Mouse (Mus musculus) v-Abl transformed pro-B cells (cell line): ENCODE results near the gene Asxl1.
"Not testable (repeated sequence)": the region's sequence is repeated elsewhere in the genome, so short reads cannot be mapped to it uniquely, and the experiment has no call there.

Experiments used
- in situ Hi-C, 2 experiments: fragments of 400-800 bp; cut with MboI; formaldehyde crosslinking; loops; one replicate each; pipeline ENCODE4 v1.15.1; 2025; ENCODE audit not compliant: unreplicated experiment in 2 of 2

Asxl1 gene

DNA sequence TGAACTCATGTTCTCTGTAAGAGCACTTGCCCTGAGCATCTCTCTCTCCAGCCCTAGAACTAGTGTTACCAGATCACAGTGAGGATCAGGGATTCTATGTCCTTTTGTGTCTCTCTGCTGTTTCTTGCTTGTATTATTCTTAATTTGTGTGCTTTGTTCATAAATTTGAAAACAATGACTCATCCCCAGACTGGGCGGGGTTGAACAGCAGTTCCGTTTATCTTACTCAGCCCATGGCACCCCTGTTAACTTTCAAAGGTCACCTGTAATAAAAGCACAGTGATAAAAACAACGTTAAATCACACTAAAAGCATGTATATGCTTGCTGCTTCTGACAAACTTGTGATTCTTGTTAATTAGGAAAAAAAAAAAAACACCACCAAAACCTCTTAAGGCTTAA is 3.0 kb upstream of the Asxl1 start:
- in situ Hi-C loops, result loop anchor here (10.0 kb wide), 1 partner anchor 98 kb away; the partner anchor contains the start of genes Plagl2 (in 2 of the 2) and Pofut1 (in 2 of the 2)

DNA sequence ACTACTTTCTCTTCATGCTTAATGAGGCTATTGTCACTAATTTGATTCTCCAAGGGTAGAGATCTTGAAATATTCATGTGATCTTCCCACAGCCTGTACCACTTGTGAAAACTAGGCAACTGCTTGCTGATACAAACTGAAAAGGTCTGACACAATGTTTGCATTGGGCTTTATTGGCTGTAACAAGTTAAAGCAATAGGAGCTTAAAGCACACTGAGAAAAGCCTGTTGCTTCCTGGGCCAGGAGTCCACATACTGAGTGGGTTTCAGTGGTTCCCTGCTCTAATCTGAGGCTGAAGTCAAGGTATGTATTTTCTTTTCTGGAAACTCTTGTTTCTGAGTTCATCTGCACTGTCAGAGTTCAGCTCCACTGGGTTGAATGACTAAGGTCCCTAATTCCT is 2.4 kb upstream of the Asxl1 start:
- in situ Hi-C loops, result loop anchor here (10.0 kb wide), 1 partner anchor 98 kb away; the partner anchor contains the start of genes Plagl2 (in 2 of the 2) and Pofut1 (in 2 of the 2)

DNA sequence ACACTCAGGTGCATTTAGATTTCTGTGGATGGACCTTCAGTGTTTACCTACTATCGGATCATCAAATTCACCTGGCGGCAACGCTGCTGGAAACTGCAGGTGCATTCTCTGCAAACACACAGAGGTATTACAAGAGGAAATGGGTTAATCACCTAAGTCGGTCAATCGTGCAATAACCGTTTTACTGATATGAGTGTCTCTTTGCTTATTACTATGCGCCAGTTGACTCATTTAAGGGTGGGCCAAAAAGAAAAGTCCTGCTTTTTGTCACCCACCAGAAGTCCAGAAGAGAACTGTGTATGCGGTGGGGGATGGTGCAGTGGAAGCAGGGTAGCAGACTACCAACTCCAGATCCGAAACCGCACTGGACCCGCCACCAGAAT is 567 bp upstream of the Asxl1 start:
- in situ Hi-C loops, result loop anchor here (10.0 kb wide), 1 partner anchor 100 kb away; the partner anchor contains the start of genes Plagl2 (in 2 of the 2) and Pofut1 (in 2 of the 2)

DNA sequence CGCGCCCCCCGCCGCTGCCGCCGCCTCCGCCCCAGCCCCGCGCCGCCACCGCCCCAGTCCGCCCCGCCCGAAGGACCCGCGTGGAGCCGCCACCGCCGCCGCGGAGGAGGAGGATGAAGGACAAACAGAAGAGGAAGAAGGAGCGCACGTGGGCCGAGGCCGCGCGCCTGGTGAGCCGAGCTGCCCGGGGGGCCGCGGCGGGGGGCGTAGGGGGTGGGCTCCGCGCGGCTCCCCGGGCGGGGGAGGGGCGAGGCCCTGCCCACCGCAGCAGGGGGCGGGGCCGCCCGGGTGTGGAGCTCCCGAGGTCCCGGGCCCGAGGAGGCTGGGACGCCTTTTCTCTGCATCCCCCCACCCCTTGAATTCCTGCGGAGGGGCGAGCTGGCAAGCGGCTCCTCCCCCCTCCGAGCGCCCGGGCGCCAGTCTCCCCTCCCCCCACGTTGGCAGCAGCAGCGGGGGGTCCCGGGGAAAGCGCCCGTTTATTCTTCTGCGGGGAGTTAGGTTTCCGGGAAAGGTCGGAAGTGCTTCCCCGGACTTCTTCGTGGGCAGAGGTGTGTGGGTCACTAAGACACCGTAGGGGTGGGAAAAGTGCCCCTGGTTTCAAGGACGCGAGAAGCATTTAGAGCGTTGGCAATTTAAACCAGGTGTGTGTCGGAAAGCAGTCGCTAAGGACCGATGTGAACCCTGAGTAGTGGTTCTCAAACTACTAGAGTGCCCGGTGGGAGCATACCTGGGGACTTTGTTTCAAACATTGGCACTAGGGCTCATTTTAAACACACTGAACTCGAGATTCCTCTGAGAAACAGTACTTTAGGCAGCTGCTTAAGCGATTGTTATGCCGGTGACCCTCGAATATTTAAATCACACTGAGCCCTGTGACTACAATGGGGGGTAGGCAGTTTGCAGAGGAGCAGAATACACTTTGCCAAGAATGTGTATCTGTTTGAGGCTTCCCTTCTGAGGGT is 873 bp downstream of the Asxl1 start:
- in situ Hi-C loops, result loop anchor here (10.0 kb wide), 1 partner anchor 102 kb away; the partner anchor contains the start of genes Plagl2 (in 2 of the 2) and Pofut1 (in 2 of the 2)

DNA sequence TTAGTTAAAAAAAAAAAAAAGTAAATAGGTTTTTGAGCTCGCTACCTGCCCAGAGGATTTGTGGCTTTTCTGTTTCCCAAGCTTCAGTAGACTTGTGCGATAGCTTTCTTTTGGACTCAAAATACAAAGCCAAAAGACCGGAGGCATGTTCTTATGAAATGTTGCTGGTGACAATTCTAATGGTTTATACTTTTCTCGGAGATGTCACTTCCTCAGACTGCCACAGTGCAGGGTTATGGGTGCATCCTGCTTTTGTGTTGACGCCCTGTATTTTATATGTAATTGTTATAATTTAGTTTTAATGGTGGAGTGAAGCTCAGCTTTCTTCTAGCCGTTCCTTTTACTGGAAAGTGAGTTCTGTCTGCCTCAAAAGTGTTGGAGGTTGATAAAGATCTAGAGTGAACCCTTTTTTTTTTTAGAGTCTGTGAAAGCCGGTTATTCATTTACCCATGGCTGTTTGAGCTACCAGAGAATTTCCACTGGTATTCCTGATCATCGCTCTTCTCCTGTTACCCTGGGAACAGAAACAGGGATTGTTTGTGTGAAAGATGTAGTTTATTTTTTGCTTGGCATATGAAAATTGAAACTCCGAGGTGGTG is 1.7 kb downstream of the Asxl1 start:
- in situ Hi-C loops, result loop anchor here (10.0 kb wide), 1 partner anchor 102 kb away; the partner anchor contains the start of genes Plagl2 (in 2 of the 2) and Pofut1 (in 2 of the 2)

DNA sequence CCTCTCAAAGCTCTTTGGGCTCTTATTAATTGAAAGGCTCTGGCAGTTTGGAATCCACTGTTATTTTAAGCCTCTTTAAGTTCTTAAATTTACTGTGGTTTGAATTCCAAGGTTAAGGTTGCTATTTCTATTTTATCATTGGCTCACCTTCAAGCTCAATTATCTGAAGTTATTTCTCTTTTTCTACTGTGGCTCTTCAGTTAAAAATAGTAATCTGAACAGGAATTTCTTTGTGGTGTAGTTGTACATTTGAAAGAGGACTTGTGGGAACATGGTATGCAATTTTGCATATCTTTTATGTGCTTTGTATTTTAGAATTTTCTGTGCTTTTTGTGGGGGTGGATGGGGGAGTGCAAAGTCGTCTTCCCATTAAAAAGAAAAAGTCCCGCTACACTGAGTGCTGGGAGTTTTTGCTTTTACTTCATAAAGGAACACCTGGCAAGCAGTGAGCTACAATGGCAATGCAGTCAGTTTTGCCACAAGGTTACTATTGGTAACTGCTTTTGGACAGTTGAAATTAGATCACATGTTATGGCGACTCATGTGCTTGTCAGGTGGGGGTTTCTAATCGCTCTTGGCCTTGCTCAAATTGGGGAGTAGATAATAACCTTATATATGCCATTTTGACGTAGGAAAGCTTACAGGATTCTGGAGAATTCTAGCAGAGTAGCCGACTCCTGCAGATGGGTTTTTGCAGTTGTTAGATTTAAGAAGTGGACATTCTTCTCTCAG is 2.6 kb downstream of the Asxl1 start:
- in situ Hi-C loops, result loop anchor here (10.0 kb wide), 1 partner anchor 103 kb away; the partner anchor contains the start of genes Plagl2 (in 2 of the 2) and Pofut1 (in 2 of the 2)

DNA sequence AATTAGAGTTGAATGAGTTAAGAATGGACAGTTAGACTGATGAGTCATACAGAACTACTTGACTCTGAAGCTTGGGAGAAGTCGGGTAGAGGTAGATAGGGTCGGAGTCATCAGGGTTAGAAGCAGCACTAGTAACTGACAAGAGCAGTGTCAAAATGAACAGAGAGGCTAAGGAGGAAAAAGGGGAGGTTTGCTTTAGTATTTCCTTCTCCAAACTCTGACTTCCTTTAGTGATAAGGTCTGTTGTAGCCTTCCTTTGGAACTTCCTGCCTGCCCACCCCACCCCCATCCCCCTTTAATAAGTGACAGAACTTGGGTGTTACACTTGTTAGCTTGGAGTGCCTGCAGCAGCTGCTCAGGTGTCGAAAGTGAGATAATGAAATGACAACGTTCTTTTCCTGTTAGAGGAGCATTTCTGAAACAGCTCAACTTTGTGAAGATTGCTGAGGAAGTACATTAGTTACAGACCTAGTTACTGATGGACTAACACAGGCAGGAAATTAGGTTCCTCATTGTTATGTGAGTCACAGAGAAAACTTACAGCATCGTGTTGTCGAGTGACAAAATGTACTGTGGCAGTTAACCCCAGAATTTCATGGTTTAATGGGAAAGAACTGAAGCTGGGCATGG is 5.0 kb downstream of the Asxl1 start:
- in situ Hi-C loops, result no loop called here

DNA sequence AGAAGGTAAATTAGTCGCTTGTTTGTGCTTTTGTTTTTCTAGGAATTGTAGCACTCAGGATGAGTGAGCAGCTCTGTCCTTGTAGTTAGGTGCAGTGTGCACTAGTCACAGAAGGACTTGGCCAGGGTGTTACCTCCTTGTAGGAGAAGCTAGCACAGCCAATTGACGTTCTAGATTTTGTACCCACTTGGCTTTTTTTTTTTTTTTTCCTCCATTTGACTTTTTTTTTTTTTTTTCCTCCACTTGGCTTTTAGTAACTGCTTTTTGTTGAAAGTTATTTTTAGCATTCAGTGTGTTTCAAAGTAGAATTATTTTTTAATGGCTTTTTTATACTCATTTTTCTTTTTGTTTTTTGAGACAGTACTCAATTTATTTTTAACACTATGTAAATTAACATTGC is 9.0 kb downstream of the Asxl1 start:
- in situ Hi-C loops, result no loop called here

DNA sequence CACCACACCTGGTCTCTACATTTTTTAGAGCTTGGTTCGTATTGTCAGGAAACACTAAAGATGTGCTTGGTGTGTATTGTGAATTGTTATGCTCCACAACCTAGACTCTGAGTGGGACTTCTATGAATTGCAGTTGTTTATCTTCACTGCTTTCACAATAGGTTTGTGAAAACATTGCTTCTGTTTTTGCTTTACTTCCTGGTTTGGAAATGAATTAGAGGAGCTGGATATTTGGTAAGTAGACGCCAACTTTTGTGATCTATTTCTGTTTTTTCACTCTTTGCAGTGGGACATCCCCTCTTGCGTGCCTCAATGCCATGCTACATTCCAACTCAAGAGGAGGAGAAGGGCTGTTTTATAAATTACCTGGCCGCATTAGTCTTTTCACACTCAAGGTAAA is 11.2 kb downstream of the Asxl1 start:
- in situ Hi-C loops, result no loop called here

DNA sequence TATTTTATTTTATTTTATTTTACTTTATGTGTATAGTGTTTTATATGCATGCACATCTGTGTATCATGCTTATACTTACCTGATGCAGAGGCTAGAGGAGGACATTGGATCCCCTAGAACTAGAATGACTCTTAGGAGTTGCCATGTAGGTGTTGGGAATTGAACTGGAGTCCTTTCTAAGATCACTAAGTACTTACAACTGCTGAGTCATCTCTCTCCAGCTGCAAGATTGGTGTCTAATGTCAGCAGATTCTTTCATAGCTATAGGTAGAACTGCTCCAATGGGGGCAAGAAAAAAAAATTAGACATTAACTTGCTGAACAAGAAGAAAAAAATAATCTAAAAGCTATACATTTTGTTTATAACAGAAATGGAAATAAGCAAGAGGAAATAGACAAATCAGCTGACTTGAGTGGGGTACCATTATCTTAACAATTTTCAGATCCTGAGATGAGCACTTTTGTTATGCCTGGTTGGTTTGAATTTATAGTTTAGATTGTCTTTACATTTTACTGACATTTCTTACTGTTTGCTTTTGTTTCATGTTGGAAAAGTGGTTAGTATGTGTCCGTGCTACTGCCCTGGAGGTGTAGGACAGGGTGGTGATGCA is 15.6 kb downstream of the Asxl1 start:
- in situ Hi-C loops, result no loop called here

DNA sequence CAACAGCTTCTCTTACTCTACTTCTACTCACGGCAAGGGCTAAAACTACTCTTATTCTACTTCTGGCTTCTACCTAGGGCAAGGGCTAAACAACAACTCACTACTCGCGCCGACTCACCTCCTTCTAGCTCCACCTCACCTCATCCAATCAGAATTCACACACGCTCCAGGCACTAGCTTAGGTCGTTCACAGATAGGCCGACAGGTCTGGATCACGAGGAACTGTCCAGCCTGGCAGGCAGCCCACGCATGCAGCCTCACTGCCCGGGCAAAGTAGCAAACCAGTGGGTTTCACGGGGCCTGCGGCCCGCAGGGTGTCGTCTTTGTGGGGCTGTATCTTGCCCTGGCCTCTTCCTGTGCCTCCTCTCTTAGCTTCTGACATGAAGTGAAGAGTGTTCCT is 18.9 kb downstream of the Asxl1 start:
- in situ Hi-C loops, result not testable (repeated sequence)

DNA sequence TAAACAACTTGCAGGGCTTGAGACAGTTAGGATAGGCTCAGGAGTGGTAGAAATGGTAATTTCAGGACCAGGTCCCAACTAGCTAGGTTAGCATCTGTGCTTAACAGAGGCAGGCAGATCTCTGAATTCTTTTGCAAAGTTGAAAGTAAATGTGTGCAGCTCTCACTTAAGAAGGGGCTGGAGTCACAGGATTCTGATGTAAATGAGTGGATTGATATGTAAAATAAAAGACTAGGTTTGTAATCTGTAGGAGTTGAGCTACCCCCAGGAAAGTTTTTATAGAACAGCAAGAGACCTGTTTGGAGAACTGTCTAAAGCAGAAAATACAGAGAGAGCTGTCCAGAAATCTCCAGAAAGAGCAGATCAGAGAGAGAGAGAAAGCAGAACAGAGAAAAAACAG is 25.2 kb downstream of the Asxl1 start:
- in situ Hi-C loops, result no loop called here

DNA sequence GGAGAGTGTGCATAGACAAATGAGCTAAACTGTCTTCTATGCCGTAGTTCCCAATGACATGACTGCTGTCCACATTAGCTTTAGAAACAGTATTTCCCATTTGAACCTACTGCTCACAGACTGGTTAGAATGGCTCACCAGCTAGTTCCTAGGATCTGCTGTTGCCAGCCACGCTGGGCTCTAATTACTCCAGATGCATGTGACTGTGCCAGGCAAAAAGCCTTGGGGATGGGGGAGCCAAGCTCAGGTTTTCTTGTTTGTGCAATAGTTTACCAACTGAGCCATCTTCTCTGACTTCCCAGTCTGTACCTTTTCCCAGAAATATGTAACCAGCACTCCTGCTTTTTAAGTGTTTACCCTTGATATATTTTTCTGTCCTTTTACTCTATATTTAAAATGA is 29.8 kb downstream of the Asxl1 start:
- in situ Hi-C loops, result no loop called here

DNA sequence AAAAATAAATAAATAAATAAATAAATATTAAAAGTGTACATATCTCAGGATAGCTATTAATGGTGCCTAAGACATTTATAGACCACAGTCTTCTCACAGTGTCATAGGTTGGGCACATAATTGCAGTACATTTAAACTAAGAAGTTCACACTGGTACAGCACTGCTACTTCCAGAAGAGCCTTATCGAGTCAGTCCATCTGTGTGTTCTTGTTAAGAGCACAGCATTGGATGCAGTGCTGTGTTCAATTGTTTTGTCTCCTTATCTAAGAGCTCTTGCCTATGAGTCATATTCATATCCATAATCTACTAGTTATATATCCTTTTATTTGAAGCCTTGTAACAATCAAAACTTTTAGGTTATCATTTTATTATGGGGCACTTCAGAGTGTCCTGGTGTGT is 34.9 kb downstream of the Asxl1 start:
- in situ Hi-C loops, result no loop called here

DNA sequence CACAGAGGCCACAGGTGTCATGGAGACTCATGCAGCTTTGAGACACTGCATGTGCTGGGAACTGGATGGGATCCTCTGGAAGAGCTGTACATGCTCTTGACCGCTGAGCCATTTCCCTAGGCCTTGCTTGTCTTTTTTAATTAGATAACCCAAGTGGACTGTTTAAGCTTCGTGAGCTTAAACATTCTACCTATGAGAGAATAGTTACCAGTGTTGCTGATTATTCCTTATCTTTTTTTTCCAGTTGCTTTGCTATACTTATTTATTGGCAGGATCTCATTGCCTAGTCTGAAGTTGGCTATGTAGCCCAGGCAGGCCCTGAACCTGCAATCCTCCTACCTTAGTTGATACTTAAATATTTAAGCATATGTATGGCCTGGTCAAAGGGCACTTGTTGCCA is 44.2 kb downstream of the Asxl1 start:
- in situ Hi-C loops, result loop anchor here in 1 of 2 experiments (5.0 kb wide), 1 partner anchor 93 kb away; no protein-coding TSS in a partner anchor

DNA sequence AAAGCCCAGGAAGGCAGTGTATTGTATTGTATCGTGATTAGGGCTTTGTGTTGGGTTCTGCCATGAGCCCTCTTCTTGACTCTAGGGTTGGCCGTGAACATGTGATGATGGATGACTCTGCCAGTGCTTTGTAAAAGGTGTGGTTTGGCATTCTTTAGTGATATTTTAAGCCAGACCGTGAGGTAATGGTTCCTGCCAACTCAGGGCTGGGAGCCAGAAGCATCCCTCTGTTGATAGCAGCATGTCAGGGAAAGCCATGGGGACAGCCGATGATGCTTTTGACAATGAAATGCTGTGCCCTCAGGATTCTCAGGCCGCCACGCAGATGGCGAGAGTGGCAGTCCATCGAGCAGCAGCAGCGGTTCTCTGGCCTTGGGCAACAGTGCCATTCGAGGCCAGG is 47.4 kb downstream of the Asxl1 start:
- in situ Hi-C loops, result loop anchor here in 1 of 2 experiments (5.0 kb wide), 1 partner anchor 96 kb away; no protein-coding TSS in a partner anchor

DNA sequence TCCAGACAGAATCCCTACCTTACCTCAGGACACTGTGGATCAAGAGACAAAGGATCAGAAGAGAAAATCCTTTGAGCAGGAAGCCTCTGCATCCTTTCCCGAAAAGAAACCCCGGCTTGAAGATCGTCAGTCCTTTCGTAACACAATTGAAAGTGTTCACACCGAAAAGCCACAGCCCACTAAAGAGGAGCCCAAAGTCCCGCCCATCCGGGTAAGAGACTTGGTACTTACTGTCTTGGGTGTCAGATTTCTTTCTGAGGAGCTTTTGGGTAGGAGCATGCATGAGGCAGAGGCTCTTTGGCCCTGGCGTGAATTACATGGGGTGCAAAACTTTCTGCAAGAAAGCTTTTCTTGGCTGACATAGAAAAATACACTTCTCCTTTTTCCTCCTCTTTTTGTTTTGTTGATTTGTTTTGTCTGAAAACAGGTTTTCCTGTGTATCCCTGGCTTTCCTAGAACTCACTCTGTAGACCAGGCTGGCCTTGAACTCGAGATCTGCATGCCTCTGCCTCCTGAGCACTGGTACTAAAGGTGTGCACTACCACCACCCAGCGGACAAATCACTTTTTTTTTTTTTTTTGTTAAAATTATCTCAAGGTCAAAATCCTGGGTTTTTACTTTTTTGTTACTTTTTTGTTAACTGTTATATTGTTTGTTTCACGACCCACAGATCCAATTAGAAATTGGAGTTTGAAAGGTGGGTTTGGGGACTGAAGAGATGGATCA is 52.3 kb downstream of the Asxl1 start:
- in situ Hi-C loops, result no loop called here

DNA sequence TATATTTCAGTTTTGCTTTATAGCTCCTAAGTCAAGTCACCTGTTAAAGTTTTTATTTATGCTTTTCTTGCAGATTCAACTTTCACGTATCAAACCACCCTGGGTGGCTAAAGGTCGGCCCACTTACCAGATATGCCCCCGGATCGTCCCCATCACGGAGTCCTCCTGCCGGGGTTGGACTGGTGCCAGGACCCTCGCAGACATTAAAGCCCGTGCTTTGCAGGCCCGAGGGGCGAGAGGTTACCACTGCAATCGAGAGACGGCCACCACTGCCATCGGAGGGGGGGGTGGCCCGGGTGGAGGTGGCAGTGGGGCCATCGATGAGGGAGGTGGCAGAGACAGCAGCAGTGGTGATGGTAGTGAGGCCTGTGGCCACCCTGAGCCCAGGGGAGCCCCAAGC is 53.5 kb downstream of the Asxl1 start:
- in situ Hi-C loops, result no loop called here

DNA sequence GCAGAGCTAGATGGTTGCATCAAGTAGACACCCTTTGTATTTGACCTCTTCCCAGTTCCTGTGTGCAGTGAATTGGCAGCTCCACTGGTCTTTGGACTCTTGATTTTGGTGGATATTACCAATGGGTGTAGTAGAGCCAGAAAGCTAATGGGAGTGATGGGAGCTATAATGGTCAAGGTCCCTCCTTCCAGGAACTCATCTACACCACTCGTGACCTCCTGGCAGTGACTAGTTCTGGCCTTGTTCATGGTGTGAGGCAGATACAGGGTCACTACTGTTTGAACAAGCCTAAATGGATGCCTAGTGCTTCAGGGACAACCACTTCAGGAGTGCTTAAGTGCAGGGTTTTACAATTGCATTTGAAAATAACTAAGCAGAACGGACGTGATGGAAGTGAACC is 58.4 kb downstream of the Asxl1 start:
- in situ Hi-C loops, result loop anchor here in 1 of 2 experiments (25.0 kb wide), 1 partner anchor 492 kb away; the partner anchor contains the start of gene Mylk2
